Mouse (Mus musculus): Measurements from ENCODE around the gene Haus2. TPM values are rescaled to one million over a fixed set of nuclear protein-coding genes. Genes with fewer than 3 reads are reported as not detected.

The Haus2 gene
- polyA plus RNA-seq, 1 experiment: 2.8 TPM

DNA sequence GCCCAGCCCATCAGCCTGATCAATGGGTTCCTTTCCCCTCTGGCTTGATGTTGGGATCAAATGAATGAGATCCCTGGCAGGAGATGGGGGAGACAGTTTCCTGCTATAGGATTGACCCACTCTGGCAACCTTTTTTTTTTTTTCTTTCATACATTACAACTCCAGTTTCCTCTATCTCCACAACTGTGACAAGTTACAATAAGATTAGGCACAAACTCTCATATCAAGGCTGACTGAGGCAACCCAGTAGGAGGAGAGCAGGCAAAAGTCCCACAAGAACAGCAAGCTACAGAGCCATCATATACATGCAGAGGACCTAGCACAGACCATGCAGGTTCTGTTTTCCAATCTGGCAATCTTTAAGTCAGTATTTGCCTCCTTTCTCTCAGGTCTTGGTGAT lies 50.1 kb downstream of the Haus2 start:
- no peak for DNase-seq (ENCODE audit: low read depth, low spot score)

DNA sequence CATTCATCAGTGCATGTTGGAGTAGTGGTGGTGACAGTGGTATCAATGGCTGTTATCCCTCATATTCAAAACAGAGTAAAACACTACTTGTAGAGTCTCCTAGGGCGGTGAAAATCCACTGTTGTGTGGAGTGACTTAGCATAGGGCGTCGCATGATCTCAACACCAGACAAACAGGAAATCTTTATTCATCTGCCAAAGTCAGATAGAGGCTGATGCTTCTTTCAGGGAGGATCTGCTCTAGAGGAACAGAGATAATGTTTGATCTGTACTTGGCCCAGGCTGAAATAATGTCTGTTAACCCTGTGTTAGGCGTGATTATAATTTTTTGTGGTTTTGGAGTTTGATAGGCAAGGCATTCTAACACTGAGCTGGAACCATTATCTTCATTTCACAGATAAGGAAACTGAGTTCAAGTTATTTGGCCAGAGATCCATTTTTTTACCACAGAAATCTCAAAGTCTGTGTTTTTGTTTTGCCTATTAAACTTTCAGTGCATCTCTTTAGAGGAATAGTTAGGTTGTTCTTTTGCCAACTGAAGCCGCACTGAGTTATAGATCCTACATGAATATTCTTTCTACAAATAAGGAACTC lies 51.4 kb downstream of the Haus2 start:
- WGBS: 56% methylated on average over 5 of the region's 5 CpGs
- DNase-seq (ENCODE audit: low read depth, low spot score): no peak

DNA sequence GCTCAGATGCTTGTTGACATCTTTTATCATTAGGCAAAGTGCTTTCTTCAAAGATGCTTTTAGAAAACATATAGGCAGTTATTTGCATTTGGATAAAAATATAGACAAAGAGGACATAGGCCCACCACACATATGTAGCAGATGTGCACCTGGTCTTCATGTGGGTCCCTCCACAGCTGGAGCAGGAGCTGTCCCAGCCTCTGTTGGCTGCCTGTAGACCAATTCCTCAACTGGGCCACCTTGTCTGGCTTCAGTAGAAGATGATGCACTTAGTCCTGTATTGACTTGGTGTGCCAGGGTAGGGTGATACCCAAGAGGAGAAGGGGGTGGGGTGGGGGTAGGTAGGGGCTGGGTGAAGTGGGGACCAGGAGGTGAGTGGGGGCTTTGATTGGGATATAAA lies 53.6 kb downstream of the Haus2 start:
- DNase-seq (ENCODE audit: low read depth, low spot score): no peak

DNA sequence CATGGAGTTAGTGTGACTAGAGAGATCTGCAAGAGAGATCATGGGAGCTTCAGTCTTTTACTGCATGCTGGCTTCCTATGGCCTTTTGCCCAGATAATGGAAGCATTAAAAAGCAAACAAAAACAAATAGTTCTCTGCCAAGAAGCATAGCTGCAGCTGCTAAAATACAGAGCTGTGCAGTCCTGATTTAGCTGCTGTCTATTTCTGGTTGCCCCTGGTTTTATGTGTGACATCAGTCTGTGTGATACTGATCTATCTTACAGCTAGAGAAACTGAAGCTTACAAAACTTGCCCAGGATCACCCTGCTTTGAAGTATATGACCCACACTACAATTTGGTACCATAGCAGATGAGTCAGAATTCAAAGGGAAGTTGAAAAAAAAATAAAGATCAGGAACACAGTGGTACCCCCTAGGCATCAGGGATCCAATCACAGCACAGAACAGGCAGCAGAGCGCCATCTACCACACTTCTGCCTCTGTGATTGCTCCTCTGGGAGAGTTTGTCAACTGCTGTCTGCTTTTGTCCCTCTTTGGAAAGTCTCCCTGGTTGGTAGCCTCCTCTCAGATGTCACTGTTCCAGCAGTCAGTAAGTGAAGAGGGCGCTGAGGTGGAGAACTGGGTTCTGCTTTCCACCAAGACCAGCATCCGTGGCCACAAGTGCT lies 54.4 kb downstream of the Haus2 start:
- no peak for DNase-seq (ENCODE audit: low read depth, low spot score)
- 66% methylated on average over 3 of the region's 3 CpGs for WGBS

DNA sequence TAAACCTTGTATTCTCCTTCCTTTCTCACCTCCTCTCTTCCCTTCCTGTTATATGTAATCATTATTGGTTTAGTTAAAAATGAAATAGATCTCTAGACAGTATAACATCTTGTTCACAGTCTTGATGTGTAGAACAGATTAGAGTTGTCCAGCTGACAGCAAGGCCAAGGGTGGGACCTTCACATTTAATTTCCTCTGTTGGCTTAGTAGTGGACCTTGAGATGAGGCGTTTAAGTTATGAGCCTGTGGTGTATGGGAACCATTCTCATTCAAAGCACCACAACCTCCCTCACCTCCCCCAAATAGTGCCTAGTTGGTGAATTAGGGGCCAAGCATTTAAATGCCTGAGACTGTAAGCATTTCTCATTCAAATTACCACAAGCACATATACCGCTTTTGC lies 58.3 kb downstream of the Haus2 start:
- DNase-seq (ENCODE audit: low read depth, low spot score): no peak
- 77% methylated on average over 2 of the region's 2 CpGs for WGBS

DNA sequence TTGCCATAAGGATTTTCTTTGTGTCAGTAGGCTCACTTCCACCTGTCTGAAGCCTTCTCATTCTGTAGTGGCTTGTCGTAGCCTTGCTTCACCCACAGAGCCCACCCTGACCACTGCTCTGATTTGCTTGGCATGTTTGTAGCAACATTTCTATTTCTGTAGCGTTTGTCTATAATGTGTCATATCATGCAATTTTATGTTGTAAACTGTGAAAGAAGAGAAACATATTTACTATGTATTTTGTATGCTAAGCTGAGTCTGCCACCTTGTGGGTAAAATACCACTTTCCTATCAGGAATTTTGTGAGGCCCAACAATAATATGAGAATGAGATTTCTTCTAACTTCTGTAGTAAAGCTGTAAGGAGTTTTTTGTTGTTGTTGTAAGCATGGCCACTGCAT lies 61.1 kb downstream of the Haus2 start:
- no peak for DNase-seq (ENCODE audit: low read depth, low spot score)
- 56% methylated on average over 2 of the region's 2 CpGs for WGBS

Other genes with a start within 250 kb of the Haus2 start
- 7.4 and 15.0 TPM in 2 replicates for gene Ganc, start 205.5 kb upstream of the Haus2 start, polyA plus RNA-seq (2012; rRNA removed)
- gene Tmem87a, start 205.3 kb upstream of the Haus2 start, polyA plus RNA-seq (2012; rRNA removed): 8.1 and 10.3 TPM in 2 replicates
- 0.97 and 0.99 TPM in 2 replicates for gene Capn3, start 153.4 kb upstream of the Haus2 start, polyA plus RNA-seq (2012; rRNA removed)
- gene Zfp106, start 45.5 kb upstream of the Haus2 start, polyA plus RNA-seq (2012; rRNA removed): 27.4 and 58.3 TPM in 2 replicates
- 7.1 and 10.1 TPM in 2 replicates for gene Snap23, start 41.7 kb upstream of the Haus2 start, polyA plus RNA-seq (2012; rRNA removed)
- gene Lrrc57, start 137 bp downstream of the Haus2 start, polyA plus RNA-seq (2012; rRNA removed): 8.8 and 13.8 TPM in 2 replicates
- 1.9 and 3.8 TPM in 2 replicates for gene Stard9, start 19.7 kb downstream of the Haus2 start, polyA plus RNA-seq (2012; rRNA removed)
- gene Cdan1, start 240.7 kb downstream of the Haus2 start, polyA plus RNA-seq (2012; rRNA removed): 9.2 and 18.0 TPM in 2 replicates
- 0.58 and 1.3 TPM in 2 replicates for gene Ttbk2, start 241.2 kb downstream of the Haus2 start, polyA plus RNA-seq (2012; rRNA removed)

Data from large intestine, adult 2 months (tissue).